Mouse (Mus musculus) liver, adult 2 months (tissue): ENCODE data around the gene Rbm5.

ENCODE experiments used
- CTCF ChIP-seq: fragments of 200-500 bp; IDR thresholded peaks from 2 replicates; pipeline ENCODE4 v1.5.1; 2011; ENCODE audit warnings: low read depth, low read length, control low read depth
- POLR2A ChIP-seq: fragments of 200-500 bp; IDR thresholded peaks from 2 replicates; pipeline ENCODE4 v1.6.1; 2011; ENCODE audit warnings: low read length, control low read depth; ENCODE audit not compliant: insufficient read depth; ENCODE audit errors: extremely low read depth

DNA sequence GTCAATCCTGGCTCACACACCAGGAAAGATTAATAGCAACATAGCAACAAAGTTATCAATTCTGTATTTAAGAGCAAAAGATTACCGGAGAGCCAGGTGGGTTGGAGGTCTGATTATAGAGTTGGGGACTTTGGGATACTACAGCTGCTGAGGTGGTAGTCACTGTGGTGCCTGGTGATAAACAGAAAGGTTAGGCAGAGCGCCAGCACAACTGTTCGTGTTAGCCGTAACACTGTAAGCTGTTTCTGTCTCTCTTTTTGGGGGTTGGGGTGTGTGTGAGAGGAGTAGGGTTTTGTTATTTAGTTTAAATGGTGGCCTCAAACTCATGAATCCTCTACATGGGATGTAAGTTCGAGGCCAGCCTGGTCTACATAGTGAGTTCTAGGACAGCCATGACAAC, 20.4 kb downstream of the Rbm5 start:
- TF ChIP-seq POLR2A, result no peak
- no peak for TF ChIP-seq CTCF
